In genomic region chr10:52416458-52416857, GRCm38 (mm10) we compare ENCODE assay signal across 8 mouse cellular contexts. TPM values are rescaled to one million over a fixed set of nuclear protein-coding genes. Genes with fewer than 3 reads are reported as not detected.
DNase-seq lines count a peak whose midpoint lies in the region; ATAC-seq lines count a peak whose summit lies in the region.

No protein-coding gene starts in this region.

- H3K27me3 ChIP-seq in forebrain, embryonic 15.5 days: no peaks in the 10 kb centered on the region
- H3K27me3 ChIP-seq in liver, embryonic 11.5 days (replicated peaks; ENCODE audit: control insufficient read depth, insufficient read depth, low read length): no peaks in the 10 kb centered on the region

- H3K27ac ChIP-seq in forebrain, embryonic 15.5 days (replicated peaks): peak overlapping the region; percentile 70; the same call in 1 of the 2 replicates
- H3K27ac ChIP-seq in liver, embryonic 11.5 days (ENCODE audit: low read depth, low read length): no peak overlapping the region

- no peak for ATAC-seq in forebrain, embryonic 15.5 days (replicated peaks)
- no peak for ATAC-seq in liver, embryonic 11.5 days (replicated peaks; ENCODE audit: low FRiP score)

- 0 out of 2 replicates have a peak overlapping the region, but pooled peaks have one; percentile 28 for H3K9ac ChIP-seq in forebrain, embryonic 15.5 days (replicated peaks)
- no peak overlapping the region for H3K9ac ChIP-seq in liver, embryonic 11.5 days (ENCODE audit: low read depth, low read length)

- peak; percentile 22 for DNase-seq in cerebellum, adult 9-11 months
- no peak for DNase-seq in cerebellum, adult 18-20 months
- peak; percentile 24 for DNase-seq in 3134 (ENCODE audit: extremely low read depth, insufficient read length, low spot score)
- no peak for DNase-seq in liver, embryonic 11.5 days (ENCODE audit: low spot score)
- DNase-seq in urinary bladder, postnatal 4 days (ENCODE audit: low spot score in 2 of 2): no peak
- DNase-seq in embryo, embryonic 10 days (ENCODE audit: low spot score): no peak
- DNase-seq in layer of hippocampus, postnatal 10 days (ENCODE audit: low spot score in 2 of 2): no peak

- peaks cover 27% of the 10 kb centered on the region for H3K4me1 ChIP-seq in forebrain, embryonic 15.5 days
- peaks cover 16% of the 10 kb centered on the region for H3K4me1 ChIP-seq in liver, embryonic 11.5 days (replicated peaks; ENCODE audit: control insufficient read depth, insufficient read depth, low read length)

- no peaks in the 10 kb centered on the region for H3K36me3 ChIP-seq in forebrain, embryonic 15.5 days
- no peaks in the 10 kb centered on the region for H3K36me3 ChIP-seq in liver, embryonic 11.5 days (ENCODE audit: control insufficient read depth, insufficient read depth, low read length)

- peak overlapping the region; percentile 83 for H3K4me3 ChIP-seq in forebrain, embryonic 15.5 days
- peak overlapping the region; percentile 99; the same call in 1 of the 2 replicates for H3K4me3 ChIP-seq in liver, embryonic 11.5 days (ENCODE audit: low read depth, low read length)

- no peaks in the 10 kb centered on the region for H3K9me3 ChIP-seq in forebrain, embryonic 15.5 days
- no peaks in the 10 kb centered on the region for H3K9me3 ChIP-seq in liver, embryonic 11.5 days (ENCODE audit: control insufficient read depth, low read length)

- peak overlapping the region; percentile 51 for H3K4me2 ChIP-seq in forebrain, embryonic 15.5 days (replicated peaks)
- peak overlapping the region; percentile 68 for H3K4me2 ChIP-seq in liver, embryonic 11.5 days

- WGBS in forebrain, embryonic 15.5 days: 46% methylated on average over 2 of the region's 2 CpGs
- 63% methylated on average over 2 of the region's 2 CpGs for WGBS in liver, embryonic 11.5 days

RNA-seq across cellular contexts. Expression of gene Nus1, which starts 0.9 kb away (rescaled TPM):
- 18.5 and 19.2 TPM in 2 replicates for polyA plus RNA-seq in forebrain, embryonic 15.5 days (2015; fragmentation: Nextera tagmentation; extraction: Ambion mirVana)
- polyA plus RNA-seq in liver, embryonic 11.5 days (2014; fragmentation: Nextera tagmentation; extraction: Ambion mirVana): 15.1 and 16.1 TPM in 2 replicates
- 10 to 100 TPM; 61.3 to 62.6 TPM for total RNA-seq in layer of hippocampus, postnatal 10 days (2021)

RNA-seq across cellular contexts. Expression of gene Nepn, which starts 27.7 kb away (rescaled TPM):
- not detected in 2 replicates for polyA plus RNA-seq in forebrain, embryonic 15.5 days (2015; fragmentation: Nextera tagmentation; extraction: Ambion mirVana)
- polyA plus RNA-seq in liver, embryonic 11.5 days (2014; fragmentation: Nextera tagmentation; extraction: Ambion mirVana): 2.1 and 3.8 TPM in 2 replicates
- not detected for total RNA-seq in layer of hippocampus, postnatal 10 days (2021)

RNA-seq across cellular contexts. Expression of gene Gopc, which starts 34.5 kb away (rescaled TPM):
- polyA plus RNA-seq in forebrain, embryonic 15.5 days (2015; fragmentation: Nextera tagmentation; extraction: Ambion mirVana): 23.3 and 23.7 TPM in 2 replicates
- polyA plus RNA-seq in liver, embryonic 11.5 days (2014; fragmentation: Nextera tagmentation; extraction: Ambion mirVana): 9.8 and 11.1 TPM in 2 replicates
- total RNA-seq in layer of hippocampus, postnatal 10 days (2021): 10 to 100 TPM; 51.7 TPM

RNA-seq across cellular contexts. Expression of gene Gm26741, which starts 57.9 kb away (rescaled TPM):
- polyA plus RNA-seq in forebrain, embryonic 15.5 days (2015; fragmentation: Nextera tagmentation; extraction: Ambion mirVana): not detected in 2 replicates
- not detected in 2 replicates for polyA plus RNA-seq in liver, embryonic 11.5 days (2014; fragmentation: Nextera tagmentation; extraction: Ambion mirVana)
- not detected for total RNA-seq in layer of hippocampus, postnatal 10 days (2021)

Comparison
In these comparisons a context has a peak if more than half of its experiments do, and no peak if none do; other contexts are left out.
1. DNase-seq: peak in cerebellum, adult 9-11 months (single experiment) and 3134 (single experiment); none in cerebellum, adult 18-20 months (0 of 2), liver, embryonic 11.5 days (single experiment), urinary bladder, postnatal 4 days (0 of 2), embryo, embryonic 10 days (single experiment) and layer of hippocampus, postnatal 10 days (0 of 2).